Mouse (Mus musculus) ovary, adult 18-20 months (tissue): Measurements from ENCODE around the gene Dnase1l1.
A peak's percentile ranks its signal among the peaks of the same experiment; 100 is the strongest.

ENCODE experiments used
- DNase-seq: peaks from one replicate; pipeline ENCODE4 v3.0.0; 2022; ENCODE audit warnings: low spot score, mixed read lengths

Gene Dnase1l1

DNA sequence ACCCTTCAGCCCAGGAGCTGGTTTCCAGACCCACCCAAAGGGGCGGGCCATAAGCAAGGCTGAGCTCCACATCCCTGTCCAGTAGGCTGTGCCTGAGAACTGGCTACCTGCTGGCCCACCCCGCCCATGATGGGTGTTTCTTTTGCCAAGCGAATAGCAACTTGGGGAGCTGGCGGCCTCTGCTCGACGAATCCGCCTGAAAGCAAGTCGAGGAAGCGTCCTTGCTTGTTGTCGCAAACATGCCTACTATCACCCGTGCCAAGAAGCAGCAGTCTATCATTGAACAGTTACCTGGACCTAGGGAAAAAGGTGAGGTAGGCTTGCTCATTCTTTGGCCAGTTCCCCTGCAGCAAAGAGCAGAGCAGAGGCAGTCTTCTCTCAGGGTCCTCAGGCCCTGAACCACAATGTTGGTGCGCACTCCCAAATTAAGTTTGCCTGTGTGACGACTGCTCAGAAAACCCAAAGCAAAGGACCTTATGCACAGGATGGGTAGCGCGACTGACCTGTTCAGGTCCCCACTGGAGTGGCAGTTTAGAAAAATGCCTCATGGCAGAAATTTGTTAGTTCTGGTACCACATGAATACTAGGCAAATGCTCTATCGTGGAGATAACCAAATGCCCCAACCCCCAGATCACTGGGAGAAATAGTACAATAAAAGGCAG is at the start of gene Dnase1l1, which contains the start of gene Taz:
Gene Dnase1l1, minus strand, starts transcription at position 606 of the 663 bp plus-strand sequence.
Gene Taz, plus strand, starts transcription at position 181 of the 663 bp plus-strand sequence.
- DNase-seq, result peak; percentile 89

DNA sequence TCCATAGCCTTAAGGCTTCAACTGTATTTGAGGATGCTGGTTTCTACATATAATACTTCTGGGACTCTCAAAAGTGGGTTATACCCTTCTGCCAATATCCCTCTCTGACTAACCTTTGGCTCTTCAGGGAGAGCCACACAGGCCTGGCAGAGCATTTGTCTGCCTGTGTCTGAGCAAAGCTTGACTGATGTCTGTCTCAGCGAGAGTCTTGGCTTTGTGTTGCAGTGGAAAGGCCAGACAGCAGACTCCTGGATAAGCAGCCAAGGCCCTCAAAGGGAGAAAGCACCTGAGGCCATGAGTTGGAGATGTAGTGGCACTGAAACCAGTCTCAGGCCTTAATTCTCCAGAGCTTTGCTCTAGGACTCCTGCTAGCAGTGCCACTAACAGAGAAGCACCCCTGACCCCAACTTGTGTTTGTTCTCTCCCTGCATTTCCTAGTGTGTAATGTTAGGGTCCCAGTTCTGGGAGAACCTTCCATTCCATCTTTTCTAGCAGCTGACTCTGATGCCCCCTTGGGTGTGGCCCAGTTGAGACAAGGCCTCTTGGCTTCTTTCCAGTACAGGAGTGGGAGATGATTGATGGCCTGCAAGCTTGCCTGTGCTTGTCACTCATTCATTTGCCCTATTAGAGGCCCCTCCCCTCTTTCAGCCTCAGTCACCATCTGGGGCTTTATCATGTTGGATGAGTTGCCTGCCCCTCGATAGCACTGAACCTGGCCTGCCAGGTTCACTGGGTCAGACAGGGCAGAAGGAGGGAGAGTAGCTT is 48.2 kb upstream of the Dnase1l1 start:
- no peak for DNase-seq

DNA sequence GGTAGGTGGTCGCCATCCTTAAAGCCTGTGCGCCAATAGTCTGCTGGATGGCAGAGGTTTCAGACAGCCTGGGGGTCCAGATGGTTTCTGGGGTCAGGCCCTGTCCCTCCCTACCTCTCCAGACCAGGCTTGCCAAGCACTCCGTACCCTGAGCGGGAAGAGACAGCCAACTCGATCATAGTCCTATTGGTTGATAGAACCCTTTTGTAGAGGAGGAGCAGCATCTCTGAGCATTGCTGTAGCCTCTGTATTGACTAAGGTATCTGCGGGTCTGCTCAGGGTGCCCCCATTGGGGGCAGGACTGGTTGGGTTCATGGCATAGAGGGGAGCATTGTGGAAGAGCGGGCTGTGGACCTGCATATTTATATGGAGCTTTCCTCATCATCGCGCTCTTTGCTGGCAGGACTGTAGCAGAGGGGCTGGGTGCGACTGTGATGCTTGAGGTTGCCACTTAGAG is 47.1 kb upstream of the Dnase1l1 start:
- no peak for DNase-seq

DNA sequence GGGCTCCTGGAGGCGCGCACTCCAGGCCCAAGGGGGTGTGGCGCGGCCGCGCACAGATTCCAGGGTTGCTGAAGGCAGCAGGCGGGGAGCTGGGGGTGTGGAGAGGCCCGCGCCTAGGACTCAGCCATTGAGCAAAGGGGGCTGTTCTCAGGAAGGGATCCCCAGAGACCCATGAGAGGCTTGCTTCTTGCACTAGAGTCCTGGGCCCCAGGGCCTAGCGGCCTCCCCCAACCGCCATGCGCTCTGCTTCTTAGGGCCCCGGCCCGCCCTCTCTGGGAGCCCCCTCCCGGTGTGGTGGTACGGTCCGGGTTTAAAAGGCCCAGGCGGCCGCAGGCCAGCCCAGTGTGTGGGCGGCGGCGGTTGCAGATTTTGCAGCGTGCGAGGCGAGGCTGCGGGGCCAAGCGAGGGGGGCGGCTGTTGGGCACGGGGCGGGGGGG is 46.6 kb upstream of the Dnase1l1 start, which contains the start of gene Plxna3:
Gene Plxna3, plus strand, starts transcription at position 342 of the 437 bp plus-strand sequence.
- DNase-seq, result peak; percentile 59

DNA sequence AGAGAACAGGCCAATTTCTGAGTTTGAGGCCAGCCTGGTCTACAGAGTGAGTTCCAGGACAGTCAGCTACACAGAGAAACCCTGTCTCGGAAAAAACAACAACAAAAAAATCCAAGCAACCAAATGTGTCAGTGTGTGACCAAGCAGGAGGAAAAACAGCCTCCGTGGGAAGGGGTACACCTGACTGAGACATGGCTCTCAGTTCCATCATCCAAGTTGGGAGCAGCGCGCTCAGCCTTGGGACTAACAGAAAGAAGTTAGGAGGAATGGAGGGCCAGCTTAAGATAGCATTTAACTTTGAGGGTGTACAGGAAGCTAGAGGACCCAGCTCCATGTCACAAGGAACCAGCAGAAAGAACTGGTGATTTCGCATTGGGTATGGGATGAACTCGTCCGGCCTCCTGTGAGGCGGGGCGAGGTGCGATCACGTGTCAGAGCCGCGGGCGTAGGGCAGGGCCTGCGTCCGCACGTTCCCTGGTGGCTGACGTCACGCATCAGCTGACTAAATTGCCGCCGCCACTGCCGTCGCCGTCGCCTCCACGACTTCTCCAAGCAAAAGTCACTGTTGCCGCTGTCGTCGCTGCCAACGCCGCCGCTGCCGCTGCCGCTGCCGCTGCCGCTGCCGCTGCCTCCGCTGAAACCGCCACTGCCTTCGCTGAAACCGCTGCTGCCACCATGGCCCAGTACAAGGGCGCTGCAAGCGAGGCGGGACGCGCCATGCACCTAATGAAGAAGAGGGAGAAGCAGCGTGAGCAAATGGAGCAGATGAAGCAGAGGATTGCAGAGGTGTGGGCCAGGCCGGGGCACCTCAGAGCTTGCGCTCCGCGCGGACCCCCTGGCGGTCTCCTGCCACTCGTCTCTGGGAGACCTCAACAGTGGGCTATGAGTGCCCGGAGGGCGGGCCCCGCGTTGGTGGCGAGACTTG is 30.7 kb upstream of the Dnase1l1 start, which contains the start of gene Fam50a:
Gene Fam50a, plus strand, starts transcription at position 494 of the 925 bp plus-strand sequence.
- peak; percentile 78 for DNase-seq

DNA sequence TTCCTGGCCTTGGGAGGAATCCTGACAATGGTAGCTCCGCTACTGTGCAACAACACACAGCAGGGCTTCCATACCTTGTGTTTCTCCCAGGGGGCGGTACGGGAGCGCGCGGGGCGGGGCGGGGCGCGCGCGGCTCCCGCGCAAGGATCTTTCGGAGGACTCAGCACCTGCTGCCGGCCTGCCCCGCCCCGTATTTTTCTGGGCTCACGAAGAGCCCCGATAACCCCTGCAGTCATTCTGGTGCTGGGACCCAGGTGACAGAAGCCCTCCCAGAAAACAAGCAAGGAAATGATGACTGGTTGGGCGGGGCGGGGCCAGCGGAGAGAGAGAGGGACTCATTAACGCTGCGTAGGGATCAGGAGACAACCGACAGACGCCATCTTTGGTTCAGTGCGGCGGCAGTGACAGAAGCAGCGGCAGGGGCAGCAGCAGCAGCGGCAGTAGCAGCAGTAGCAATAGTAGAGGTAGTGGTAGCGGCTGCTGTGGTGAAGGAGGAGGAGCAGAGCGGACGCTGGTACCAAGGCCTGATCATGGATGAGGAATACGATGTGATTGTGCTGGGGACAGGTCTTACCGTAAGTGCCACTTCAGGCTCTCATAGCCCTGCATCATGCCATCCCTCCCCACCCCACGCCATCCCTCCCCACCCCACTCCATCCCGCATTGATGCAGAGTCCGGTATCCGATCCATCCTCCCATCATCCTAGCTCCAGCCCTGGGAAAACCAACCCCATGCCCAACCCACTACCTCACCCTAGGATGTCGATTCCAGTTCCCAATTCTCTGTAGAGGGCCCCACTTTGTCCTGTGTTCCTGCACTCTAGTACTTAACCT is 22.9 kb upstream of the Dnase1l1 start, which contains the start of gene Gdi1:
Gene Gdi1, plus strand, starts transcription at position 132 of the 834 bp plus-strand sequence.
- DNase-seq, result peak; percentile 35

DNA sequence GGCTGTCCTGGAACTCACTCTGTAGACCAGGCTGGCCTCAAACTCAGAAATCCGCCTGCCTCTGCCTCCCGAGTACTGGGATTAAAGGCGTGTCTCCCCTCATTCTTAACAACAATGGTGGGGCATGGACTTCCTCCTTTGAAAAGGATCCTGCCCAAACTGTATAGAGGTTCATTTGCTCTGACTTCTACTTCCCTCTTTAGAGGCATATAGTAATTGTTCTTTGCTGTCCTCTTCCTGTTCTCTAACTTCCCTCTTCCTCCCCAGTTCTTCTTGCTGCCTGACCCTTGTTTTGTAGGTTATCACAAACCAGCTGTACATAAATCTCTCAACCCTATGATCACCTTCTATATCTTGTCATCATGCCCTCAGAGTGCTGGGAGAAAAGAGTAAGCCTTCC is 17.6 kb upstream of the Dnase1l1 start:
- no peak for DNase-seq

DNA sequence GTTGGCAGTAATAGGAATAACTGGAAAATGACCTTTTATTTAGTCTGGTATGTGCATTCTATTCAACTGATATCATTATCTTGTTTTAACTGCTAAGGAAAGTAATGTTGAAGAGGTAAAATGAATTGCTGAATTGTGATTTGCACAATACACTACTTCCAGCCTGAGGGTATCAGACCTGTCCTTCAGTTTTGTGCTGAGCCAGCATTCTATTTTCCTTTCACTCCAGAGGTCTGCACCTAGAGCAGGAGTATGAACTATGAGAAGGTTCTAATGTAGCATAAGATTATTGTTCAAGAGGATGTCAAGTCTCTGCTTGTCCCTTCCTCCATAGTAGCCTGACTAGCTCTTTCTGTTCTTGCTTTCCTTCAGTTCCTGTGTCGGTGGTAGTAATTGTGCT is 16.2 kb upstream of the Dnase1l1 start:
- DNase-seq, result no peak

DNA sequence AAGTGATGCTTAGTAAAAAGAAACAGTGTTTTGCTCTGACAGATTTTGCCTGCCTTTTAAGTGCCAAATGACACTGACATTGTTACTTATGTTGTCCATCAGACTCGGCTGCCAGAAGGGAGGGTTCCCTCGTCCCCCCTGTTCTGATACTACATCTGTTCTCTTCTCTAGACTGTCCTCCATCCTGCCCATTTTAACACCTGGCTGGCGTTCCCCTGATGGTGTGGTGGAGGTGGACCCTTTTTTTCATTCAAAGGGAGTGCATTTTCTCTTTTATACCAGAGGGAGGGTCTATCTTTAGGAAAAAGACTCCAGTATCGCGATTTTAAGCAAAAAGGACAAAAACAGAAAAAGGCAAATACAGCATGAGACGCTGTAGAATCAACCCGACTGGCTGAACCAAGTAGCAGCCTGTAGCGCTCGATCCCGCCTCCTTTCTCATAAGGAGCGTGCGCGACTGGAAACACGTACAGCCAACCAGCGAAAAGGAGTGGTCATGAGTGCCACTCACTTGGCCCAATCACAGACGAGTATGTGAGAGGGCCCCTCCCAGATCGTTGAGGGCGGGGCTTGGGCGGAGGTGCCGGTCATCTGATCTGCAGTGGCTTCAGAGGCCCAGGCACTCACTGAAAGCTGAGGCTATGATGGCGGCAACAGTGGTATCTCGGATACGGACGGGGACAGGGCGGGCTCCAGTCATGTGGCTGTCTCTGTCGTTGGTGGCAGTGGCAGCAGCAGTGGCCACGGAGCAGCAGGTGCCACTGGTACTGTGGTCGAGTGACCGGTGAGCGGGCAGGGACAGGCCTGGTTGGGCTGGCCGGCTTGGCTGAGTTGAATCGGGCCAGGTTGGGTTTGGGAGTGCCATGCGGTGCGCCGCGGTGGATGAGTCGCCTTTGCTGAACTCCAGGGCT is 14.7 kb upstream of the Dnase1l1 start, which contains the start of gene Atp6ap1:
Gene Atp6ap1, plus strand, starts transcription at position 560 of the 911 bp plus-strand sequence.
- DNase-seq, result peak; percentile 91

DNA sequence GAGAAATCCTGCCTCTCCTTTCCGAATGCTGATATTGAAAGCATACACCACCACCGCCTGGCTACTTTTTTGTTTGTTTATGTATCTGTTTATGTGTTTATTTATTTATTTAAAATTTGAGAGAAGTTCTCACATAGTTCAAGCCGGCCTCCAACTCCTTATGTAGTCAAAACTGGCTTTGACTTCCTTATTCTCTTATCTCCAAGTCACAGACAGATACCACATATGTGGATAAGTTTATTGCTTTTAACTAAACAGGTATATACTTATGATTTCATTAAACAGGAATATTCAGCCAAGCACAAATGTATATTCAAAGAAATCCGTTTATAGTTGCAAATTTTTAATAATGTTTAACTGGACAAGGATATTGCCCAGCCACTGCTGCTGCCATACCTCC is 11.3 kb upstream of the Dnase1l1 start:
- DNase-seq, result no peak

DNA sequence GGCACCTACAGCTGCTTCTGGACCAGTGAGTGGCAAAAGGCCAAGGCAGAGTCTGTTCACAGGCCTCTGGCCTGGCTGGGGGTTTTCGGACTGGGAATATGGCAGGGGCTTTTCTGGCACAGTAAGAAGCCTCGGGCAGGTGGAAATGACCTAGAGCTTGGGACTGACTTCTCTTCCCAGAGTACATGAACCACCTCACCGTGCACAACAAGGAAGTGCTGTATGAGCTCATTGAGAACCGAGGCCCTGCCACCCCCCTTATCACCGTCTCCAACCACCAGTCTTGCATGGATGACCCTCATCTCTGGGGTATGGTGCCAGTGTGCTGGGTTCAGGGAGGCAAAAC is 928 bp upstream of the Dnase1l1 start:
- DNase-seq, result no peak

DNA sequence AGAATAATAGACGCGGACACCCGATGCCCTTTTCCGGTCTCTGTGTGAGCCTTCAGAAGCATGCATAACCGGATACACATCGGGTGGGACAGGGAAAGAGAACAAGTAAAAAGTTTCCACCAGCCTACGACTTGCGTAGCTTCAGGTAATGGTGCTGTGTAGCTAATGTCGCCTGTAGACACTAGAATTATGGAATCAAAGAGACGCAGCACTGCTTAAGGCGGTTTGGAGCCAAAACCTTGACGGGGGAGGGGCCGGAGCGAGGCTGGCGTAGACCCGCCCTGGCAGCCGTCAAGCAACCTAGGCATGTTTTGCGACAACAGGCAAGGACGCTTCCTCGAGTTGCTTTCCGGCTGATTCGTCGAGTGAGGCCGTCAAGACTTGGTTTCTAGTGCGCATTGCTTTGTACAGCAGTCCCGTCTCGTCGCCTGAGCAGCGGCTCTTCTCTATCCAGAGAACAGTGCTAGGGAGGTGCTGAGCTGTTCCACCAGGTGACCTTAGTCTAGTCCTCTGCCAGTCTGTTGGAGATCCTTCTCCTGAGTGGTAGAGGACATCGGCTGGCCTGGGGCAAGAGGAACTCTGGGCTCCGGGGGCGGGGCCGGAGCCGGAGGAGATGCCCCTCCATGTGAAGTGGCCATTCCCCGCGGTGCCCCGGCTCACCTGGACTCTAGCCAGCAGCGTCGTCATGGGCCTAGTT is 406 bp upstream of the Dnase1l1 start:
- peak; percentile 80 for DNase-seq

DNA sequence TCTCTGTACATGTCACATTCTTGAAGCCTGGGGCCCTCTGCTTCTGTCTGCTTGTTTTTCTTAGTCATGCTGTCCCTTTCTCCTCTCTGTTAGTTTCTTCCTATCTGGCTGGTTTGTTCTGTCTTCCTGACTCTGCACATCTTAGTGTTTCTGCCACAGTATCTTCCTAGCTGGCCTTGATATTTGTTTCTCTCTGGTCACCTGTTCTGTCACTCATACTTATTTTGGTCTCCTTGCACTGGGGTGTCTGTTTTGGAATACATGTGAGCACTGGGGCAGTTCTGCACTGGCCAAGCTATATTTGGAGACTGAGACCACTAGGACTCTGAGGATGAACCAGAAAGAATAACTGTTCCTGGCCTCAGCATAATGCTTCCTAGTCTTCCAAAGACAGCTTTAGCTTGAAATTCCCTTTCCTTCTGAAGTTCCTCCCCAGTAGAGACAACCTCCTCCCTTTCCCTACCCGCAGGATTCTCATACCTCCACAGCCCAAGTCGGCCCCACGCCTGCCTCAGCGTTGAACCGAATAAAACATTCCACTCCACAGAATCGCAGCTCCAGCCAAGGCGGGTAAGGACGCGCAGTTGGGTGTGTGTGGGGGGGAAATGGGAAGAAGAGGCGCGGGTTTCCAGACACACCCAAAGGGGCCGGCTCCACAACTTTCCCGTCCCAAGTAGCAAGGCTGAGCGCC is 951 bp downstream of the Dnase1l1 start:
- DNase-seq, result no peak

DNA sequence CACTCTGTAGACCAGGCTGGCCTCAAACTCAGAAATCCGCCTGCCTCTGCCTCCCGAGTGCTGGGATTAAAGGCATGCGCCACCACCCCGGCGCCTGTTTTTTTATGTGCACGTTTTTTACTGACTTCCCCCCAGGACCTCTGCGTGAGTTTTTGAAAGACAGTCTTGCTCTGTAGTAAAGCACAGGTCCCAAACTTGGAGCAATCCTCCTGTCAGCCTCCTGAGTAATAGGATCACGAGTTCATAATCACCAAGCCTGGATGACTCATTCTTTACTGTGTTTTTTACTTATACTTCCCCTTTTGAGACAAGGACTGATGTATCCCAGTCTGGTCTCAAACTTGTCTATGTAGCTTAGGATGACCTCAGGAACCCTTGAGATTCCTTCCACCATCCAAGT is 4.2 kb downstream of the Dnase1l1 start:
- DNase-seq, result no peak

DNA sequence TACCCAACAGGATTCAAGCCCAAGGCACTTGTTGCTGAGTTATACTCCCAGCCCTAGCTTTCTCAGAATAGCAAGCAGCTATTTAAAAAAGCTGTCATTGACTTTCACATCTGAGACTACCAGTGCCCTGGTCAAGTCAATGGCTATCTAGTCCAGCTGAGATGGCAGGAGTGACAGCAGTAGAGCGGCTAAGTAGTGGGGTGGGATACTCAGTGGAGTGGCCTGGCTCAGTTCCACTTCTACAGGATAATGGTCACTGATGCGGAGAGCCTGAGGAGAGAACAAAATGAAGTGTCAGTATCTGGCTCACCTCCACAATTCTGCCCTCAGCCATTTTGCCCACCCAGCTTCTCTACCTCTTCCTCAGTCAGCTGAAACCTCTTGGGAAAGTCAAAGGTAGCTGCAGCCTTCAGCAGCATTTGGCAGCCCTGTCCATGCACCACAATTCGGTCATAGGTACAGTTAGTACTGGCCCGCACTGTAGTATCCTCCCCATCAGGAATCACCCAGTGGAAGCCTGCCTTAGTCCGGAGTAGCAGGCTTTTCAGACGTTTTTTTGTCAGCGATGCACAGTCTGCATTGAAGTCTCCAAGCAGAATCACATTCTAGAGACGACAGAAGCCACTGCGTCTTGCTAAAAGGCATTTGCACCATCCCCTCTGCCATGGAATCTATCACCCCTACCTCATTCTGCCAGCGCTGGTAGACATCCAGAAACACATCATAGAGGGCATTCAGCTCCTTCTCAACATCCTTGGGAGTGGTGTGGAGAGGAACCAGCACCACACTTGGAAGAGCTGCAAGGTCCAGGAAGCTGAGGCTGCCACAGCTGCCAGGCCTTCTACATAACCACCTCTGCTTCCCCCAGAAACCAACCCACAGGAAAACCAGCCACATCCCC is 8.5 kb downstream of the Dnase1l1 start:
- no peak for DNase-seq

DNA sequence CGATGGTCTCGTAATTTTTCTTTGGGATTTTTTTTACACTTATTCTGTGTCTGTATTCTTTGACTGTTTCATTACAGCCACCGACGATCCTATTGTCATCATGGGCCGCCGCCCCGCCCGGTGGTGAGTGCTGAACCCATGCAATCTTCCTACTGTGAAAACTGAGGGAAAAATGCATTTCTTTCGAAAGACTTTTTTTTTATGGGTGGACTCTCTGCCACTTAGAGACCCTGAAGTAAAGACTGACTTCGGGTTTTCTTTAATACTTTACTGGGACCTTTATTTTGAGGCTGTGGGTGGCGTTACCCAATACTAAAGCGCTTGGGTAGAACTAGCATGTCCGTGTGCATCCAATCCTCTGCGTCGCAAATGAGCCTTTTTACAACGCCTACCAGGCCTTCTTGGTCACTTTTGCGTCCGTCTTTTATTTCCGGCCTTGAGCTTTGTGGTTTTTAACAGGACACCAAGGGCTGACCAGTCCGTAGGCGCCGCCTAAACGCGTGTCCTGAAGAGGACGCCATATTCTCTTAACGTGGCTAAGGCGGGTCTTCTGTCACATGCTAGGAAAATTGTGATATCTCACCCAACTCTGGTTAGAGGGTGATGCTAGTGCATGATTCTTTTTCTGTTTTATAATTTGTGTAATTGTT is 11.1 kb downstream of the Dnase1l1 start:
- no peak for DNase-seq
